Mouse (Mus musculus) hematopoietic stem cell, adult 5-6 weeks (primary cell): ENCODE measurements around the gene Stat3. TPM values are rescaled to one million over a fixed set of nuclear protein-coding genes. Genes with fewer than 3 reads are reported as not detected.

ENCODE experiments used
- ATAC-seq, 2 experiments: fragments of 125-278 bp in 1 of 2; replicated peaks in 1 of 2; 2 replicates each; pipeline ENCODE4 v1.8.0; 2016 to 2017; ENCODE audit warnings: inconsistent platforms in 2 of 2, mild to moderate bottlenecking in 2 of 2, moderate number of reproducible peaks in 2 of 2, low read depth in 1 of 2, moderate TSS enrichment in 1 of 2; ENCODE audit not compliant: low FRiP score in 2 of 2, poor library complexity in 2 of 2, severe bottlenecking in 2 of 2, insufficient read depth in 1 of 2, low TSS enrichment in 1 of 2
- total RNA-seq: library from RNA; stranded (forward); fragments of 172-1452, 232-1000 nt; gene quantifications from 2 replicates; pipeline ENCODE4 v1.2.3, GENCODE M21; 2017

Stat3 gene
- total RNA-seq, 1 experiment from 2014 or later = 108 TPM

DNA sequence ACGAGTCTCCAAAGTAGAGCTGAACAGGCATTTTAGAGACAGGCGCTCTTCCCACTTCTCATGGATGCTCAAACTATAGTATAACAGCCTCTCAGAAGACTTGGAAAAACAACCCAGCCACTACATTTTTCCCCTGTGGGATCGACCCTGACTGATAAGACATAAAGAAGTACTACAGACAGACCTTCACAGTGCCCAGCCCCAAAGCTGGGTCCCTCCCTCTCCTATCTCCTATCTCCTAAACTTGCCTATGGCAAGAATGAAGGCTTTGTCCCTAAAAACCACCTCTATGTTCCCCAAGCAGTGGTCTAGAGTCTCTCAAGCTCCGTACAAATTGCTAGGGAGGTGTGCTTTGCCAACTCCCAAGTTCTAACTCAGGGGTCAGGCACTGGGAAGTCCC is 32.5 kb downstream of the Stat3 start:
- ATAC-seq = no peak

DNA sequence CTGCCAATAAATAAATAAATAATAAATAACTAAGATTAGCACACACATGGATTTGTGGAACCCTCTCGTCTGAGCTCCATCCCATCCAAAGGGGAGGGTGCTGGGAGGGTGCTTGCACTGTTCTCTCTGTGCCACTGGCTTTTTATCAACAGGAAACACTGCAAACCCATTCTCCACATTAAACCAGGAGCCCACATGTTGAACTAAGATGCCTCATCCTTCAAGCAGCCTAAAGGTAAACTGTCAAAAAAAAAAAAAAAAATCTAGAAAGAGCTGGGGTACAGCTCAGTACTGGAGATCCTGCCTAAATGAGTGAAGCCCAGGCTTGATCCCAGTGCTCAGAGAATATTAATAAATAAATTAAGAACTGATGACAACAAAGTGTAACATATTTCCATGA is 33.4 kb downstream of the Stat3 start:
- ATAC-seq = no peak

DNA sequence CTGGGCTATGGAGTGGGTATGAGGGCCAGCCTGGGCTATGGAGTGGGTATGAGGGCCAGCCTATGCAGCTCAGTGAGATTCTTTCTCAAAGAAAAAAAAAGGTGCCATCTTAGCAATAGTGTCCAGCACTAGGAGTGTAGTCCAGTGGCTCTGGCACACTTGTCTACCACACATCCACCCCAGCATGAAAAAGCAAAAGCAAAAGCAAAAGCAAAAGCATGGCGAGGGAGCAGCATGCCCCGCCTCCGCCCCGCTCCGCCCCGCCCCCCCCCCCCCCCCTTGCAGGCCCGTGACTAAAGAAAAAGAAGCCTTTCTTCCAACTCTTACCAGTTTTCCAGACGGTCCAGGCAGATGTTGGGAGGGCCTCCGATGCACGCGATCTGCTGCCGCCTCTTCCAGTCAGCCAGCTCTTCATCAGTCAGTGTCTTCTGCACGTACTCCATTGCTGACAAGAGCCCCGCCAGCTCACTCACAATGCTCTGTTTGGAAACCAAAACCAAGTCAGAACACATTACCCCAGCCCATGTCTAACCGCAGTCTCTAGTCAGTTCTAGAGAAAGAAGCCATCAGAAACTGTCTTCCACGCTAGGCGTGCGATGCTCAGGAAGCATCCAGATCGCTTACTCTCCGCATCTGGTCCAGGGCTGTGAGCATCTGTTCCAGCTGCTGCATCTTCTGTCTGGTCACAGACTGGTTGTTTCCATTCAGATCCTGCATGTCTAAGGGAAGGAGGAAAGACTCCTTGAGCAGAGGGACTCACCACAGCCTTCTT is 34.6 kb downstream of the Stat3 start:
- peak; percentile 27 to 45; a peak in 1 of 4 replicates for ATAC-seq

DNA sequence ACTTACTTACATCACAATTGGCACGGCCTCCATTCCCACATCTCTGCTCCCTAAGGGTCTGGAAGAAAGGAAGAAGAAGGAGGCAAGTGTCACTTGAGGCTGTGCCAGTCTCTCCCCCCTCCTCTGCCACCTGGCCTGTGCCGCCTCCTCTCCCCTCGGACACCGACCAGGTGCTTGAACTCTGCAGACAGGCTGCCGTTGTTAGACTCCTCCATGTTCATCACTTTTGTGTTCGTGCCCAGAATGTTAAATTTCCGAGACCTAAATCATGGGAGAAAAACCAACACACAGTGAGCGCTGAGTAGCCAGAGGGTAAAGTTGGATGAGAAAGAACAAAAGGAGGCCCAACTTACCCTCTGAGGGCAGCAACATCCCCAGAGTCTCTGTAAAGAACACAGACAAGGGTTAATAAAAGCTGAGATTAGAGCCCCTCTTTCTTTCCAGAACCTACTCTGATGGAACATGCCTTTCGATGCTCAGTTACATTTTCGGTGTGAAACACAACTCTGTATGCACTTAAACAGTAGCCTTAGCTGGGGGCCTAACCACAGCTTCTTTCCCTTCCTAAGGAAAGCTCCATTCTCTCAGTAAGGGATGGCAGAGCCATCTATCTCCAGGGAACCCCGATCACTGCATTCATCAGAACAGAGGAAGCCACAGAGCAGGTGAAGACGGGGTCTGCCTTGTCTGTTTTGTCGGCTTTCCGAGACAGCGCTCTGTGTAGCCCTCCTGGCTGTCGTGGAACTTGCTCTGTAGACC is 40.7 kb downstream of the Stat3 start:
- no peak for ATAC-seq

DNA sequence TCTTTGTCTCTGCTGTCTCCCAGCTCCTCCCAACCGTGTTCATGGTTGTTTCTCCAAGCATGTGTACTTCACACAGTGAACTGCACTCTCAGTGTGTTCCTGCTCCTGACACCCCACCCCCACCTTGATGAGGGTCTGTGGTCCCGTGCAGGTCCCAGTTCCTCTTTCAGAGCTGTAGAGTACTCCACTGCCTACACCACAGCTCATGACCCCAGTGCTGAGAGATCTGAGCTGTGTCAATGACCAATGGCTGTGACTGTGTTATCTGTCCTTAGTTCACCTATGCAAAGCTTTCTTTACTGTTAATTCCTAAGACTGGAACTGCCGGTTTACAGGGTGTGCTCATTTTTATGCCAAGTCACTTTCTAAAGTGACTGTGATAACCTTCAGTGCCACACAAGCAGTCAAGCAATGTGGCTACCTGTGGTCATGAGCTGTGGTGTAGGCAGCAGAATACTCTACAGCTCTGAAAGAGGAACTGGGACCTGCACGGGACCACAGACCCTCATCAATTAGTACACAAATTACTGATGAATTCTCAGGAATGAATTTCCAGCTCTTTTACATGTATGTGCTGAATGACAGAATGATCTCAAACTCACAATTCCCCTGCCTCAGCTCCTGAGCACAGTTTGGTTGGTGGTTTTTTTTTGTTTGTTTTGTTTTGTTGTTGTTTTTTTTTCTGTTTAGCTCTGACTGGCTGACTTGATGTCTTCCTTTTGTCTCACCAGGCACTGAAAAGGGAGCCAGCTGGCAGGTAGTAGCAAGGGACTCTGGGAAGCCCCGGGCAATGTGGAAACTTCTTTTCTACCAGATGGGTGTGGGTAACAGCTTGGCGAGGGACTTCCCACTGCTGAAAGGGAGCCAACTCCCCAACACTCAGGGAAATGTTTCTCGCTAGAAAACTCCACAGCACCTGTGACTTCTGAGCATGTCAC is 41.8 kb downstream of the Stat3 start:
- ATAC-seq = no peak

DNA sequence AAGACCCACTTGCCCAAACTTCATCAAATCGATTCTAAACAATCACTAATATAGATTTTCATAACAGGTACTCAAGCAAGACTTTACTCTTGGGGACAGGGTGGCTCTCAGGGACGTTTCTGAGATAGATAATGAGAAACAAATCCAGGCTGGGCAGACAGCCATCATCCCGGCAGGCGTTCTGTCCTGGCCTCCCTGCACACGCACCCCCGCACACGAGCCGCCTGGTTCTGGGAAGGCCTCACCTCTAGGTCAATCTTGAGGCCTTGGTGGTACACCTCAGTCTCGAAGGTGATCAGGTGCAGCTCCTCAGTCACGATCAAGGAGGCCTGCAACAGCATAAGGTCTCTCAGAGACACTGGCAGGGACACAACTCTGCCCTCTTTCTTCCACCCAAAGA is 43.3 kb downstream of the Stat3 start:
- no peak for ATAC-seq

DNA sequence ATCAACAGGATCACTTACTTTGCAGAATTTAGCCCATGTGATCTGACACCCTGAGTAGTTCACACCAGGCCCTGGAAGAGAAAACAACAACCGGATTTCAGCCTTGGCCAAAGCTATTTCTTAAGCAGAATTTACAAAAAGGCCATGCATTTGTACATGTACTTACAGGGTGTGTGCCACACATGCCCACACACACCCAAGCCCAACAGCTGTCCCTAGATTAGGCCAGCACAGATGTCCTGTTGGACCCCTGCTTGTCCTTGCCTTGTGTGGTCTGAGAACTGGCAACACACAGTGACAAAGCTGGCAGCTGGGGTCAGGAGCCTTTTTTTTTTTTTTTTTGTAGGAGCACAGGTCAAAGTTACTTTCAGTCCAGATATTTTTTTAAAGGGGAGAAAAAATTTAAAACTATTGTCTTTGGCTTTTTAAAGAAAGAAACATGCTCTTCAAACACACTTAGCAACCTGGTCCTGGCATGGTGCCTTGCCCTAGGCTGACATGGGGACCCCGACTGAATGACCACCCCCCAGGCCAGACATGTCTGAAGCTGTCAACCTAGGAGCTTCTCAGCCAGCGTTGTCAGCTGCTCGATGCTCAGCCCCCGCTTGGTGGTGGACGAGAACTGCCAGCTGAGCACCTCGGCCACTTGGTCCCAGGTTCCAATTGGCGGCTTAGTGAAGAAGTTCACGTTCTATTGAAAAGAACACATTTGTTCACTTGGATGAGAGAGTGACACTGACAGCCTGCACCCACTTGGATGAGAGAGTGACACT is 45.0 kb downstream of the Stat3 start:
- ATAC-seq = no peak

DNA sequence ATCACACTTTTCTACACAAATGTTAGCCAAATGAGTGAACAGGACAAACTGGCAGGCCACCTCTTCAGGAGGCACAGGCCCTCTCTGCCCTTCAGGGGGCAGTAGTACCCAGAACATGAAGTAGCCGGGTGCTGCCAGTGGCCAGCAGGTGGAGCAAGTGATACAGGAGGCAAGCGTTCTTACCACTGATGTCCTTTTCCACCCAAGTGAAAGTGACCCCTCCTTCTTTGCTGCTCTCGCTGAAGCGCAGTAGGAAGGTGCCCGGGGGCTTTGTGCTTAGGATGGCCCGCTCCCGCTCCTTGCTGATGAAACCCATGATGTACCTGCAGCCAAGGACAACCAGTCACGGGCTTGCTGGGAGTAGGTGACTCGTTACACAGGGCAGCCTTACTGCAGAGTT is 45.9 kb downstream of the Stat3 start:
- peak; percentile 67 to 74 for ATAC-seq

DNA sequence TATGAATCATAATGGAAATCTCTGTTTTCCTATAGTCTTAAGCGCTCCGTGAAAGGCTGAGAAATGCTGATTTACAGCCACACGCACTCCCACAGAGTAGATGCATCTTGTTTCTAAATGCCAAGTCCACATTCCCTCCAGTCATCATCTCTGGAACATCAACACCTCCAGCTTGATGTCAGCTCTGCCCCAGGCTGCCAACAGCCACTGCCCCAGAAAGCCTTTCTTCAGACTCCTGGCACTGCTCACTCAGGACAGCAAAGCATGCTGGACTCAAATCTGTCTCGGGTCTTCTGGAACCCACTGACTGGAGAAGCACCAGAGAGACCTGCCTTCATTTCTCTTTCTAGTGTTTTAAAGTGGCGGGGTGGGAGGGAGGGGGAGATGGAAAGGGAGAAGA is 46.9 kb downstream of the Stat3 start:
- no peak for ATAC-seq

DNA sequence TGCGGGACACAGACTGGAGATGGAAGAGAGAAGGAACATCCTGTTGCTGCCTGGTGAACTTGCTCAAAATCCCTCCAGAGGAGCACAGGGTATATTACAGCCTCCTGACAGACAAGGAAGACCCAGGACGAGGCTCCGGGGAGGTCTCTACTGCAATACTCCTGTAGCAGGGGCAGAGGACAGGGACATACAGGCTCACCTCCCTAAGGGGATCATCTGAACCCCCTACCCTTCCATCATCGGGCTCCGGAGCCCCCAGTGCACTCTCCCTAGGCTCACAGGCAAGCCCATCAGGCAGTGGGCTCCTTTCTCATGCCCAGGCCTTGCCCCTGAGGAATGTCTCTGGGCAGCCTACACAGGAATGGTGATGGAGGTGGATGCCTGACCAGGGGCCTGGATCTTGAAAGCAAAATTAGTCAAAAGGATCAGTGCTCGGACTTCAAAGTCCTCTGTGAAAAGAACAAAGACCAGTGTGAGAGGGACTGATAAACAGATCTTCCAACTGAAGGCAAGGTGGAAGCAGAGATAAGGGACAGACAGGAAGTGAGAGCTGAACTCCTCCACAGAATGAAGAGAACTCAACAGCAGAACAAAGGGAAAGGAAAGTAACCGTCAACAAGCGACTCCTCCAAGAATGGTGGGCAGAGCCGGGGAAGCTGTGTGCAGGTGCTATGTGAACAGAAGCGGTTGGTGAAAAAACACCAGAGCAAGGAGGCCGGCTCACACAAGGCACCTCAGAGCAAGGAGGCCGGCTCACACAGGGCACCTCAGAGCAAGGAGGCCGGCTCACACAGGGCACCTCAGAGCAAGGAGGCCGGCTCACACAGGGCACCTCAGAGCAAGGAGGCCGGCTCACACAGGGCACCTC is 47.9 kb downstream of the Stat3 start:
- peak; percentile 54 to 57 for ATAC-seq

DNA sequence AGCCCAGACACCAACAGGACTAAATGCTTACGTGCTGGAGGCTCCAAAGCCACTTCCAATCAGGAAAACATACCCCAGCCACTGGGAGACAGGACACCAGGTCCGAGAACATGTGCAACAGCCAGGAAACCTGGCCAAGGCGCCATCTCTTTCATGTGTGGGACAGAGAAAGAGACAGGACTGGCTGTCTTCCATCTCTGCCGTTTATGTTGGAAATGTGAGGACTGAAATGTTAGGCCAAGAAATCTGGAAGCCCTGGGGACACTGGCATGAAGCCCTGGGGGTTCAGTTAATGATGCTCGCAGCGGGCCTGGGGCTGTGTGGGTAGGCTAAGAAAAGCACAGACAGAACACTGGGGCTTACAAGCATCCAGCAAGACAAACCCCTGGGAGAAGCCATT is 48.9 kb downstream of the Stat3 start:
- no peak for ATAC-seq

DNA sequence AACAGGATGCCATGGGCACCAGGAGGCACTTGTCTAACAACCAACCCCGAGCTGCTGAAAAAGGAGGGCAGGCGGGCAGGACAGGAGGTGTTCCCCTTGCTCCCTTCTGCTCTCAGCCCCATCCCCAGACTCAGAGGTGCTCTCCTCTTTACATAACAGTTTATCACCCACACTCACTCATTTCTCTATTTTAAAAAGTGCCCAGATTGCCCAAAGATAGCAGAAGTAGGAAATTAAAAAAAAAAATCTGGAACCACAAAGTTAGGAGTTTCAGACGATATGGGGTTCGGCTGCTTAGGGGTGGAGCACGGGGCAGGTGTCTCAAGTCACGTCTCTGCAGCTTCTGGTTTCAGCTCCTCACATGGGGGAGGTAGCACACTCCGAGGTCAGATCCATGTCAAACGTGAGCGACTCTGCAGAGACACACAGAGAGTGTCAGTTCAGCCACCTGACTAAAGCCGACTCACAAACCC is 51.0 kb downstream of the Stat3 start:
- ATAC-seq = no peak

DNA sequence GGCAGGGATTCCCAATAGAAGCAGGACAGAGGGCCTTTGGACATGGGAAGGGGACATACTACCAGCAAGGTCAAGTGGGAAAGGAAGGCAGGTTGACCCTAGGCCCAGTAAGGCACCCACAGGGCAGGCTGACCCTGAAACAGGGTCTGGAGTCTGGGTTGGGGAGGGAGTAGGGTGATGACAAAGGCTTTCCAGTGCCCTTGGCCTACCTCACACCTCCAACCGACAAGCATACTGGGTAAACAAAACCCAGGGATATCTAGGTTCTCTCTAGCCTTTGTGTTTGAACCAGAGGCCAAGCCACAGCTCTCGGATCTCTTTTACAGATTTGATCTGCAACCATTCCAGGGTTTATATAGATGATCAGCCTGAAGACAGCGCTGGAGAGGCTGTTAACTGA is 51.6 kb downstream of the Stat3 start:
- ATAC-seq = no peak

DNA sequence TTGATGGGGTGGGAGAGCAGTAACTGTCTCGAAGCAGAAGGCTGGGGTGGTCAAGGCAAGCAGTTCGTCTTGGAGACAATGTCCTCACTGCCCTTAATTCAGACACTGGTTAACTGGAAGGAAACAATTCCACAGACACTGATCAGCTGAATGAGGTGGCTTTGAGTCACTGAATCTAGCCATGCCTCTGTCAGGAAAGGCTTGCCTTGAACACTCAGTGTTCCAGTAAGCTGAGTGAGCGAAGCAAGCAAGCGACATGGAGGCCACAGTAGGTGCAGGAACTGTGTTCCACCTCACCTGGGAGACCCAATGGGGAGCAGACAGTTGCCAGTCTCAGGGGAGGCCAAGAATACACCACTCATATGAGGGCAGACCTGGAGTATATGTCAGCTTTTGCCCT is 52.1 kb downstream of the Stat3 start:
- no peak for ATAC-seq

DNA sequence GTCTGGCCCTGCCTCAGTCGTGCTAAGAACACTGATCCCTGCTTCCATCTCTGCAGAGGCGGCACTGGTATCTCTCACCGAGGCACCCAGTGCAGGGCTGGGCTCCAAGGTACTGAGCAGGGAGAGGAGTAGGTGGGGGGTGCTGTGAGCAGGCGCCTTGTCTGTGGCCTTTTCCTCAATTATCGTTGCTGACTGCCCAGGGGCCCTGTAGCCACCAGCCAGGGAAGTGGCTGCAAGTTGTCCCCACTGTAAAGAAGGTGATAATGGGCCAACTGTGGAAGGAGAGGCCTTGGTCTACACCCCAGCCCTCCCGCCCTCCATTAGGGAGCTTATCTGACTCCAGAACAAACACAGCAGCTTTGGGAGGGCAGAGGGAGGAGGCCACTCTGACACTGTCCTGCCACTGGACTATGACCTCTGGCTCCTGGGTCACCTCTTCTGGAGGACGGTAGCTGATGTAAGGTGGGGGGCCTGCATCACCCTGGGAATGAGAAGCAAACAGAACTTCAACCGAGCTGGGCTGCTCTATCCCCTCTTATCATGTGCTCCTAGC is 53.1 kb downstream of the Stat3 start:
- no peak for ATAC-seq

DNA sequence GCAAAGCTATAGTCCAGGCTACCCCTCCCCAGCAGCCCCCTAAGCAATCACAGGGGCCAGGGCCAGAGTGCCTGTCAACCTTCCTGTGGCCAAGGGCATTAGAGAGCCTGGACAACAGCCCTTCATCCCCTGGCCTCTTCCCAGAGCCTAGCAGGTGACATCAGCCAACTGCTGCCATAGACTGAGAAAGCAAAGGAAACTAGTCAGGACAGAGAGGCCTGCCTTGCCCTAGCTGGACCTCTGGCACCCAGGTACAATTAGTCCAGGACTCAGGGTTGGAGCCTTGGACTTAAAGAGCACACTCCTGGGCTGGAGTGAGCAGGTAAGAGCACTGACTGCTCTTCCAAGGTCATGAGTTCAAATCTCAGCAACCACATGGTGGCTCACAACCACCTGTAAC is 53.9 kb downstream of the Stat3 start:
- no peak for ATAC-seq
